Mouse (Mus musculus): ENCODE measurements around the gene Gm49776. TPM values are rescaled to one million over a fixed set of nuclear protein-coding genes. Genes with fewer than 3 reads are reported as not detected.

The Gm49776 gene
- polyA plus RNA-seq, 1 experiment = 0.47 TPM

- H3K27ac ChIP-seq (ENCODE audit: insufficient read depth, low read length) = peak overlapping the region; percentile 24; the same call in 1 of the 2 replicates
- TF ChIP-seq POLR2A (IDR thresholded peaks at IDR 0.05; ENCODE audit: borderline replicate concordance, insufficient read depth, low read length) (no peak), CTCF (IDR thresholded peaks at IDR 0.05; ENCODE audit: borderline replicate concordance, insufficient read depth, low read depth, low read length) (no peak)
- H3K4me1 ChIP-seq (ENCODE audit: control insufficient read depth, insufficient read depth, low read length) = peaks cover 7% of the 10 kb centered on the region
- DNase-seq = no peak
- no peaks in the 10 kb centered on the region for H3K27me3 ChIP-seq (ENCODE audit: control insufficient read depth, insufficient read depth, low read length)
- WGBS = under 1% methylated on average over 33 of the region's 33 CpGs
- peak overlapping the region; percentile 85 for H3K4me3 ChIP-seq (replicated peaks; ENCODE audit: insufficient read depth, low read depth, low read length)
Observed at GRCm38 (mm10) chr16:18247521-18248399, 10.4 kb downstream of the Gm49776 start.

GRCm38 (mm10) chr16:18241581-18241980 lies 16.5 kb downstream of the Gm49776 start:
- TF ChIP-seq POLR2A (IDR thresholded peaks at IDR 0.05; ENCODE audit: borderline replicate concordance, insufficient read depth, low read length) (no peak), CTCF (IDR thresholded peaks at IDR 0.05; ENCODE audit: borderline replicate concordance, insufficient read depth, low read depth, low read length) (no peak)
- Histone ChIP-seq H3K27me3 (ENCODE audit: control insufficient read depth, insufficient read depth, low read length) (no peaks in the 10 kb centered on the region), H3K4me1 (ENCODE audit: control insufficient read depth, insufficient read depth, low read length) (peaks cover under 1% of the 10 kb centered on the region; the same call in 1 of the 2 replicates), H3K4me3 (replicated peaks; ENCODE audit: insufficient read depth, low read depth, low read length) (no peak overlapping the region), H3K27ac (ENCODE audit: insufficient read depth, low read length) (no peak overlapping the region)
- no peak for DNase-seq
- 83% methylated on average over 10 of the region's 10 CpGs for WGBS

GRCm38 (mm10) chr16:18236676-18237501 lies 21.2 kb downstream of the Gm49776 start:
- no peak overlapping the region for H3K4me3 ChIP-seq (replicated peaks; ENCODE audit: insufficient read depth, low read depth, low read length)
- DNase-seq = no peak
- no peak overlapping the region for H3K27ac ChIP-seq (ENCODE audit: insufficient read depth, low read length)
- TF ChIP-seq POLR2A (IDR thresholded peaks at IDR 0.05; ENCODE audit: borderline replicate concordance, insufficient read depth, low read length) = no peak
- peaks cover 11% of the 10 kb centered on the region for H3K4me1 ChIP-seq (ENCODE audit: control insufficient read depth, insufficient read depth, low read length)
- WGBS = 74% methylated on average over 7 of the region's 7 CpGs
- H3K27me3 ChIP-seq (ENCODE audit: control insufficient read depth, insufficient read depth, low read length) = no peaks in the 10 kb centered on the region

GRCm38 (mm10) chr16:18235389-18236065 lies 22.6 kb downstream of the Gm49776 start:
- Histone ChIP-seq H3K27me3 (ENCODE audit: control insufficient read depth, insufficient read depth, low read length) (no peaks in the 10 kb centered on the region), H3K4me3 (replicated peaks; ENCODE audit: insufficient read depth, low read depth, low read length) (peak overlapping the region; percentile 59), H3K27ac (ENCODE audit: insufficient read depth, low read length) (peak overlapping the region; percentile 31), H3K4me1 (ENCODE audit: control insufficient read depth, insufficient read depth, low read length) (peaks cover 21% of the 10 kb centered on the region)
- 2% methylated on average over 19 of the region's 19 CpGs for WGBS
- peak; percentile 76 to 82 for DNase-seq
- TF ChIP-seq CTCF (IDR thresholded peaks at IDR 0.05; ENCODE audit: borderline replicate concordance, insufficient read depth, low read depth, low read length) (no peak), POLR2A (IDR thresholded peaks at IDR 0.05; ENCODE audit: borderline replicate concordance, insufficient read depth, low read length) (no peak; the same call in 1 of the 2 replicates)

- H3K4me3 ChIP-seq (replicated peaks; ENCODE audit: insufficient read depth, low read depth, low read length) = peak within 1 kb of the TSS; percentile 59
- peak in 1 of 2 experiments; percentile 83 for DNase-seq
- peaks cover 28% of the 10 kb centered on the region for H3K4me1 ChIP-seq (ENCODE audit: control insufficient read depth, insufficient read depth, low read length)
- H3K27ac ChIP-seq (ENCODE audit: insufficient read depth, low read length) = peak within 1 kb of the TSS; percentile 31
- whole genome bisulfite sequencing = under 1% methylated on average over 69 of the region's 79 CpGs
- no peaks in the 10 kb centered on the region for H3K27me3 ChIP-seq (ENCODE audit: control insufficient read depth, insufficient read depth, low read length)
- TF ChIP-seq POLR2A (IDR thresholded peaks at IDR 0.05; ENCODE audit: borderline replicate concordance, insufficient read depth, low read length) = peak; percentile 46; the same call in 1 of the 2 replicates
- no peak for TF ChIP-seq CTCF (IDR thresholded peaks at IDR 0.05; ENCODE audit: borderline replicate concordance, insufficient read depth, low read depth, low read length)
Observed at GRCm38 (mm10) chr16:18234671-18235388, 23.3 kb downstream of the Gm49776 start, which contains the start of gene Zdhhc8. Zdhhc8 (minus strand) TSS chr16:18235136.

- H3K4me1 ChIP-seq (ENCODE audit: control insufficient read depth, insufficient read depth, low read length) = peaks cover 35% of the 10 kb centered on the region
- DNase-seq = no peak
- H3K27ac ChIP-seq (ENCODE audit: insufficient read depth, low read length) = peak overlapping the region; percentile 10; the same call in 1 of the 2 replicates
- WGBS = 5% methylated on average over 13 of the region's 13 CpGs
- no peaks in the 10 kb centered on the region for H3K27me3 ChIP-seq (ENCODE audit: control insufficient read depth, insufficient read depth, low read length)
- no peak for TF ChIP-seq CTCF (IDR thresholded peaks at IDR 0.05; ENCODE audit: borderline replicate concordance, insufficient read depth, low read depth, low read length)
- no peak for TF ChIP-seq POLR2A (IDR thresholded peaks at IDR 0.05; ENCODE audit: borderline replicate concordance, insufficient read depth, low read length)
- H3K4me3 ChIP-seq (replicated peaks; ENCODE audit: insufficient read depth, low read depth, low read length) = peak overlapping the region; percentile 59
Observed at GRCm38 (mm10) chr16:18233919-18234670, 24.0 kb downstream of the Gm49776 start.

All from cerebellum, adult 2 months (tissue).